Mouse (Mus musculus) lung, postnatal 14 days (tissue): ENCODE data around the gene Art2b.
"Not testable (repeated sequence)": the region's sequence is repeated elsewhere in the genome, so short reads cannot be mapped to it uniquely, and the experiment has no call there.

Source experiments
- DNase-seq: peaks from one replicate; pipeline ENCODE4 v3.0.0; 2021

Art2b gene

DNA sequence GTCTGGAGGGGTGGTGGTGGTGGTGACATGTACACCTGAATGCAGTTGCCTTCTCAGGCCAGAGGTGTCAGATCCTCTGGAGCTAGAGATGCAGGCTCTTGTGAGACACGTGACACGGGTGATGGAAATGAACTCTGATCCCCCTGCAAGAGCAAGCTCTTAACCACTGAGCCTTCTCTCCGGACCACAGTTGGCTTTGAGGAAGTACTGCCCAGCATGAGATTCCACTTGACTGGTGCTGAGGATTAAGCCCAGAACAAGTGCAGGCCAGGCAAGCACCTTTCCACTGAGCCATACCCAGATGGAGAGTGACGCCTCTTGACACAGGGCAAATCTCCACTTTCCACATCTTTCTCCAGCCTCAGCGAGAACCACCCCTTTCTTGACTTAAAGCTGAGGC, 26.0 kb downstream of the Art2b start:
- DNase-seq, result not testable (repeated sequence)

- no peak for DNase-seq
These were observed 28.0 kb downstream of the Art2b start for GRCm38 (mm10) chr7:101557391-101557790.

DNA sequence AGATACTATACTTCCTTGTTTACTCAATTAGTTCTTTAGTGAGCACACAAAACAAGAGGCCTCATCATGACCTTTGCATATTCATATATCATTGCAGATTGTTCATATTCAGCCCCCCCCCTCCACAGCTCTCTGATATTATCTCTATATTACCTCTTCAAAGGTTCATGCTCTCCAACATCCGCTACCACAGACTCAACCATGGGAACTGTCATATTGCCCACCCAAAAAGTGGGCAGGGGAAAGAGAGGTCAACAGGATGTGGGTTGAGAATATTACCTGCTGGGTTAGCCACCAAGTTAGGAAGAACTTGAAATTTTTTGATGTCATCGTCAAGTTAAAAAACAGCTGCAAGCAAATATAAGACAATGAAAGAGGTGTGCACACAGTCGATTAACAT, 29.9 kb downstream of the Art2b start:
- DNase-seq, result not testable (repeated sequence)

DNA sequence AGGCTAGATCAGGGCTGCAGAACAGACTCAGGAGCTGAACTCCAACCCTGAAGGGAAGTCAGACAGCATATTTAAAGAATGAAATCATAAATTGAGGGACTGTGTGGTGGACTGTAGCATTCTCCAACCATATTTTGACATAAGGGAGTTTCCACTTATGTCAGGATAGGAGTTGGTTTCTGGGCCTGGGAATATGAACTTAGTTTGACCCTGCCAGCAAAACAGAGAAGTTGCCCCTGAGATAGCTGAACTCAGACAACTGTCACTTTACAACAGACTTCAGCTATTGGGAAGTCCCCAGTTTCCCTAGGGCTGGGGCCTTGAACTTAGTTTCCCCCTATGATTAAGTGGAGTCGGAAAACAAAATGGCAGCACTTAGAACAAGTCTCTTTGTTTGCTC, 33.9 kb downstream of the Art2b start:
- DNase-seq, result no peak

DNA sequence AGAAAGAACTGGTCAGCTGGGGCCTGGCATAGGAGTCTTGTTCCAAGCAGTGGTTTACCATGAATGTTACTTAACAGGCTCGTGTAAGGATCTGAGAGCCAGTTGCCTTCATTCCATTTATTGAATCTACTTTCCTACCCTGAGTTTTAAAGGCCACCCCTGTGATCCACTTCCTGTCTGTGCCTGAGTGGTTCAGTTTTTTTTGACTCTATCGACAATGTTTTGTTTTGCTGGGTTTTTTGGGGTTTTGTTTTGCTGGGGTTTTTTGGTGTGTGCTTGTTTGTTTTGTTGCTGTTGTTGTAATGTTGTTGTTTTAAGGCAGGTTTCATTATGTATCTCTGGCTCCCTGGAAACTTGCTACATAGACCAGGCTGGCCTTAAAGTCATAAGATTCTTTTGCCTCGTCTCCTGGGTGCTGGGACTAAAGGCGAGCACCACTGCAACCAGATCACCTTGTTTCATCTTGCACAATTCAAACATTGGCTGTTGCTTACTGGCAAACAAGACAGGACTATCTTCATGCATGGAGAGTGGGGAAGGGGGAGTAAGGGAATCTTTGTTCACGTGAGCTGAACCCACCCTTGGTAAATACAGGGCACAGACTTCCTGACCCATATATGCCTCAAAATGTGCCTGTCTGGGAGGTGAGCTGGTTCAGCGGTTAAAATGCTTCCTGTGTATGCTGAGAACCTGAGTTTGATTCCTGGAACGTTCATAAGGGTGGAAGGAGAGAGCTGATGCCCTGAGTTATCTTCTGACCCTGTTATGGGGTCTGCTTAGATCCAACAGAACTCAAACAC, 34.5 kb downstream of the Art2b start:
- DNase-seq, result no peak

DNA sequence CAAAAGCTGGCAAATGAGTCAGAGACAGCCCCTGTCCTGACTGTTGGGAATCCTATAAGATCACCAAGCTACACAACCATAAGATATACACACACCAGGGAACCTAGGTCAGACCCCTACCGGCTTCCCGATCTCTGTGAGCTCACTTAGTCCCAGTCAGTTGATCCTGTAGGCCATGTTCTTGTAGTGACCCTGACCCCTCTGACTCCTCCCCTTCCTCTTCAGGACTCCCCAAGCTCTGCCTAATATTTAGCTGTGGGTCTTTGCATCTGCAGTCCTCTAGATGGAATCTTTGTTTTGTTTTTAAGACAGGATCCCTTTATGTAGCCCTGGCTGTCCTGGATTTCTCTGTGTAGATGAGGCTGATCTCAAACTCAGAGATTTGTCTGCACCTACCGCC, 36.1 kb downstream of the Art2b start:
- no peak for DNase-seq

DNA sequence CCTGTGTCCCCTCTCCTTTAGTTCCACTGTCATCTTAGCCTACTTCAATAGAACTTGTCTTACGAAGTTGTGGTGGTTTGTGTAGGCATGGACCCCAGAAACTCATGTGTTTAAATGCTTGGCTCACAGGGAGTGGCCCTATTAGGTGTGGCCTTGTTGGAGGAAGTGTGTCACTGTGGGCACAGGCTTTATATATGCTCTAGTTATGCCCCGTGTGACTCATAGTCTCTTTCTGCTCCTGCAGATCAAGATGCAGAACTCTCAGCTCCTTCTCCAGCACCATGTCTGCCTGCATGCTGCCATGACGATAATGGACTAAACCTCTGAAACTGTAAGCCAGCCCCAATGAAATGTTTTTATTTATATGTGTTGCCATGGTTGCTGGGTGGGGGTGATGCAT, 37.7 kb downstream of the Art2b start:
- DNase-seq, result no peak

DNA sequence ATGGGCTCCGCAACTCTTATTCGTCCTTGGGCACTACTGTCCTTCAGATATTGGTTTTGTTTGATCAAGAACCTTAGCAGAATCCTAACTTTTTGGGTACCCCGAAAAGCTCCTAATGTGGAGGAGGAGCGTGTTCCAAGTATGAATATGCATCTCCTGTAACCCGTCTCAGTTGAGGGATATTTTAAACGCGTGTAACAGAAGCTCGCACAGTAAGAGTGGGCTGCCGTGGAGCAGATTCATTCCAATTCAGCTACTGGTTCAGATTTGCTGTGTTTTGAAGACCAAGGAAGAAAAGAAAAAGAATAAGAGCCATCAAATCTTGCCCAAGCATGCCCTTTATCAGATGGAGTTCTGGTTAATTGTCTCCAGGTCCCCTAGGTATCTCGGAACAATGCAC, 43.7 kb downstream of the Art2b start:
- DNase-seq, result no peak

DNA sequence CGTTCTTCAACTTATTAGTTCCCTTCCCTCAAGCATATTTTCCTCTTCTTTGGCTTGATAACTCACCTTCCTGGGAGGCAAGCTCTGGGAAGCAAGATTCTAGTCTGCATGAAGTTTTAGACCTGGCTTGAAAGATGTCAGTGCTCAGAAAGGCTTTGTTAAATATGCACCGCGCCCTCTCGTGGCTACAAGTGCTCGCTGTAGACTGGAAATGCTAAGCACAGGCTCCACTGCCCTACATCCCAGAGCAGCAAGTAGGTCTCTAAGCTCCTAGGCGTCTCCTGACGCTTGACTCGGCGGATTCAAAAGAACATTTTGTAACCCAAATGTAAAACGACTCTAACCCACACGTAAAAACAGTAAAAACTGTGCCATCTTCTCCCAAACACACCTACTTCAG, 44.3 kb downstream of the Art2b start:
- DNase-seq, result peak; percentile 64

- no peak for DNase-seq
These were observed 44.7 kb downstream of the Art2b start for GRCm38 (mm10) chr7:101540684-101541083.

- DNase-seq, result no peak
These were observed 45.6 kb downstream of the Art2b start for GRCm38 (mm10) chr7:101539774-101540173.

DNA sequence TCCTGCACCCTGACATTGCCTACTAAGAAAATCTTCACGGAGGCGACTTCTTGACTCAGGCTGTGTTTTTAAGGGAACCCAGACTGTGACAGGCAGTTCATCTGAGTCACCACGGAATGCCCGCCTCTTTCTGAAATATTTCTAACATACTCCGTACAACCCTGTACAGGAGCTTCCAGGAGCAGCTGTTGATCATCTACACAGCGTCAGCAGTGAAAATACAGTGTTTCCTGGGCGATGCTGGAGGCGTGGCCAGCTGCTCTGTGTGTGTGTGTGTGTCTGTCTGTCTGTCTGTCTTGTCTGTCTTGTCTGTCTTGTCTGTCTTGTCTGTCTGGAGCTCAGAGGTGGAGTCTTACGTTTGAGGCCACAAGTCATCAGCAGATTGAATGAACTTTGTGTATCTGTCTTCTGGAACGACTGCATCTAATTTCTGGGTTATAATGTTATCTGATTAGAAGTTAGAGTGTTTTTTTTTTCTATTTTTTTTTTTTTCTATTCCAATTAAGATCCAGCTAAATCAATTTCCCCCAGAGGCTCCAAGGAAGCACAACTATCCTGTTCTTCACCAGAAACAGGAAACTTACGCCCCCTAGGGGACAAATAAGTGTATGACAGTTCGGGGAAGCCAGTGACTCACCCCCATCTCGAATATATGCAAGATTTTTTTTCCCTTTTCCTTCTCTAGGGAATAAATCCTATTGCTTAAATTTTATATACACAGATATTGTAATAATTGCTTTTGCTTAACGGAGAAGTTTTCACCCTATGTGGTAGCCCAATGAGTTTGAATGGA, 47.1 kb downstream of the Art2b start:
- DNase-seq, result peak; percentile 39

DNA sequence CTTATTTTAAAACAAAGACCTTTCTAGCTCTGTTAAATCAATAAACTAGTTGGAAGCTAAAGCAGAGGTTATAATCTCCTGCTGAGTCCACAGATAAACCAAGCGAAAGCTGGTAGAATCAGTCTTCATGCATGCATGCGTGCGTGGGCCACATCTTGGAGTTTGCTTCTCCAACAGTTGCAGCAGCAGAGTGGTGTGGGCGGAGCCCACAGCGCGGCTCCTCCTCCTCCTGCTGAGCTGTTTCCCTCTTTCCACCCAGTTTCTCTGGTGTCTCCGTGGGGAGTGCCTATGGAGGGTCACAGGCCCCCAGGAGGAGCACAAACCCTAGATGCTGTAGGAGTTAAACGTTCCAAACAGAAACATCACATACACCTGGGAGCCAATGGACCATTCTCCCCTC, 47.9 kb downstream of the Art2b start:
- DNase-seq, result no peak

DNA sequence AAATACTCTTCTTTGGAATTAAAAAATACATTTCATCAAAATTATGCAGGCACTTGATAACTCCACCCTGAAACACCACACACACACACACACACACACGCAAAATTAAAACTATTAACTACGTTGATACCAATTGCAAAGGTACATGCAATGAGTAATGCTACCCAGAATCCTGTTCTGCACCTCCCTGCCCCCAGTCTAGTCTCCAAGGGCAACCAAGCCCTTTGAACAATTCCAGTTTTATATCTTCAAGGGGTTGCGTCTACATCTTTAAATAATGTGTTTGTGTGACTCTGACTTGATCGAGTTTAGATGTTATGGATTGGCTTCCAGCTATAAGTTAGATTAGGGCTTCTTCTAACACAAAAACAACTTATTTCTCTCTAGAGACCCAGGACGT, 49.9 kb downstream of the Art2b start:
- DNase-seq, result no peak

- no peak for DNase-seq
These were observed 50.3 kb downstream of the Art2b start for GRCm38 (mm10) chr7:101535102-101535501.

DNA sequence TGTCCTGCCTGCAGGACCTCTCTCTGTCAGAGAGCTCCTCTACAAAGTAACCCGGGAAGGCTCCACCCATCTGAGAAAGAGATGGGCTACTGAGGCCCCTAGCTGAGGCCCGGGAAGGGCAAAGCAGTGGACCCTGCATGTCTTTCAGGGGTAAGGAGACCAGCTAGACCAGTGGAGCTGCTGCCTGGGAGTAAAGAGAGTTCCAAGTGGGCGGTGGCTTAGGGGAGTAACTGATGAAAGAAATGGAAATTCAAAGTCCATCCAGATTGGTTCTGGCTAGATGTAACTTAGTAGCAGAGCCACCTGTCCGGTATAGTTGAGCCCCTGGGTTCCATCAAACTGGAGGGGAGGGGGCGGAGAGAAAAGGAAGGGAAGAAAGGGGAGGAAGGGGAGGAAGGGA, 51.0 kb downstream of the Art2b start:
- DNase-seq, result no peak
